Mouse (Mus musculus): Measurements from ENCODE around the gene Ffar3.
"Not testable (repeated sequence)": the region's sequence is repeated elsewhere in the genome, so short reads cannot be mapped to it uniquely, and the experiment has no call there.

Gene Ffar3

GRCm38 (mm10) chr7:30842092-30842491 is 13.9 kb downstream of the Ffar3 start:
- DNase-seq = no peak

GRCm38 (mm10) chr7:30841379-30841778 is 14.6 kb downstream of the Ffar3 start:
- no peak for DNase-seq

- no peak for DNase-seq
Observed at GRCm38 (mm10) chr7:30840306-30840705, 15.7 kb downstream of the Ffar3 start.

- DNase-seq = no peak
Observed at GRCm38 (mm10) chr7:30837277-30837676, 18.7 kb downstream of the Ffar3 start.

GRCm38 (mm10) chr7:30832684-30833083 is 23.3 kb downstream of the Ffar3 start:
- not testable (repeated sequence) for DNase-seq

GRCm38 (mm10) chr7:30832261-30832660 is 23.7 kb downstream of the Ffar3 start:
- no peak for DNase-seq

GRCm38 (mm10) chr7:30829428-30829827 is 26.6 kb downstream of the Ffar3 start:
- DNase-seq = no peak

GRCm38 (mm10) chr7:30828871-30829270 is 27.1 kb downstream of the Ffar3 start:
- not testable (repeated sequence) for DNase-seq

GRCm38 (mm10) chr7:30826660-30827059 is 29.3 kb downstream of the Ffar3 start:
- DNase-seq = no peak

GRCm38 (mm10) chr7:30824306-30824705 is 31.7 kb downstream of the Ffar3 start:
- DNase-seq = no peak

- no peak for DNase-seq
Observed at GRCm38 (mm10) chr7:30823675-30824074, 32.3 kb downstream of the Ffar3 start, which contains the start of gene Ffar2. Ffar2 (minus strand) TSS chr7:30823775.

- DNase-seq = no peak
Observed at GRCm38 (mm10) chr7:30821532-30821931, 34.4 kb downstream of the Ffar3 start.

- DNase-seq = no peak
Observed at GRCm38 (mm10) chr7:30820854-30821445, 35.0 kb downstream of the Ffar3 start.

- no peak for DNase-seq
Observed at GRCm38 (mm10) chr7:30820131-30820530, 35.8 kb downstream of the Ffar3 start.

GRCm38 (mm10) chr7:30812291-30812807 is 43.6 kb downstream of the Ffar3 start:
- DNase-seq = no peak

- no peak for DNase-seq
Observed at GRCm38 (mm10) chr7:30811757-30812290, 44.2 kb downstream of the Ffar3 start.

GRCm38 (mm10) chr7:30810319-30810718 is 45.7 kb downstream of the Ffar3 start:
- no peak for DNase-seq

GRCm38 (mm10) chr7:30805924-30806323 is 50.1 kb downstream of the Ffar3 start:
- no peak for DNase-seq

Measured in cerebellum, adult 9-10 months (tissue).